Mouse (Mus musculus): ENCODE data around the gene Polr3gl.

GRCm38 (mm10) chr3:96599411-96599810 is 5.4 kb upstream of the Polr3gl start:
- no peak for TF ChIP-seq MAX (IDR thresholded peaks at IDR 0.05)
- TF ChIP-seq CTCF (IDR thresholded peaks at IDR 0.05; ENCODE audit: control insufficient read depth, insufficient read depth, insufficient read length): no peak
- no peak for TF ChIP-seq USF1 (IDR thresholded peaks at IDR 0.05; ENCODE audit: low read depth)
- no peak for TF ChIP-seq CEBPB (IDR thresholded peaks at IDR 0.05; ENCODE audit: low read depth)
- no peak for TF ChIP-seq FOSL1 (IDR thresholded peaks at IDR 0.05; ENCODE audit: insufficient read depth, low read length, poor library complexity, severe bottlenecking)
- TF ChIP-seq MYOD1 (IDR thresholded peaks at IDR 0.05; ENCODE audit: control insufficient read depth, insufficient read length, low read depth): no peak
- no peak for TF ChIP-seq MYOG (IDR thresholded peaks at IDR 0.05; ENCODE audit: control insufficient read depth, extremely low read depth, insufficient read length)
